Mouse (Mus musculus): ENCODE data around the gene Acp5. TPM values are rescaled to one million over a fixed set of nuclear protein-coding genes. Genes with fewer than 3 reads are reported as not detected.

Gene Acp5
- 9.2 and 10.7 TPM in 2 replicates for polyA plus RNA-seq (2015; fragmentation: Nextera tagmentation; extraction: Ambion mirVana)

GRCm38 (mm10) chr9:22135644-22136390 lies at the start of gene Acp5:
Gene Acp5, minus strand, starts transcription at chr9:22135711.
- H3K27ac ChIP-seq, result no peak within 1 kb of the TSS
- H3K9me3 ChIP-seq, result no peaks in the 10 kb centered on the region
- H3K36me3 ChIP-seq, result no peaks in the 10 kb centered on the region
- peaks cover 25% of the 10 kb centered on the region for H3K27me3 ChIP-seq
- no peak within 1 kb of the TSS for H3K4me2 ChIP-seq
- no peak within 1 kb of the TSS for H3K9ac ChIP-seq
- WGBS, result 70% methylated on average over 7 of the region's 7 CpGs
- no peak within 1 kb of the TSS for H3K4me3 ChIP-seq
- ATAC-seq (ENCODE audit: insufficient number of reproducible peaks, insufficient read depth, low FRiP score, low TSS enrichment, low read depth), result no peak
- H3K4me1 ChIP-seq, result peaks cover 12% of the 10 kb centered on the region

DNA sequence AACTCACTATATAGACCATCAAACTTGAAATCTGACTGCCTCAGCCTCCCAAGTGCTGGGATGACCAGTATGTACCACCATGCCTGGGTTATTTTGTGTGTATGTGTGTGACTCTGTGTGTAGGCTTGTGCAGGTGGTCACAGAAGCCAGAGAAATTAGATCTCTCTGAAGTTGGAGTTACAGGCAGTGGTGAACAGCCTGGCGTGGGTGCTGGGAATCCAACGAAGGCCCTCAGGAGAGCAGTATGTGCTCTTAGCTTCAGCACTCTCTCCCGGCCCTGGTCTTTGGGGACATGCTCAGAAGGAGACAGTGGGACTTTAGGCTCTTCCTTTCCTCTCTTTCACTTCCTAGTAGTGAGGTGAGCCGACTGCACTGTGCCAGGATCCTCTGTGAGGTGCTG lies 36.8 kb upstream of the Acp5 start:
- Histone ChIP-seq H3K9ac (no peak overlapping the region), H3K9me3 (no peaks in the 10 kb centered on the region), H3K27ac (no peak overlapping the region), H3K36me3 (no peaks in the 10 kb centered on the region), H3K27me3 (no peaks in the 10 kb centered on the region), H3K4me3 (no peak overlapping the region), H3K4me2 (no peak overlapping the region), H3K4me1 (no peaks in the 10 kb centered on the region)
- ATAC-seq (ENCODE audit: insufficient number of reproducible peaks, insufficient read depth, low FRiP score, low TSS enrichment, low read depth), result no peak
- 84% methylated on average over 4 of the region's 4 CpGs for WGBS

- Histone ChIP-seq H3K27ac (no peak overlapping the region), H3K36me3 (no peaks in the 10 kb centered on the region), H3K9ac (no peak overlapping the region), H3K4me2 (no peak overlapping the region), H3K4me1 (no peaks in the 10 kb centered on the region; the same call in 1 of the 2 replicates), H3K4me3 (no peak overlapping the region), H3K9me3 (peaks cover 5% of the 10 kb centered on the region), H3K27me3 (no peaks in the 10 kb centered on the region)
- WGBS, result 92% methylated on average over 11 of the region's 11 CpGs
- ATAC-seq (ENCODE audit: insufficient number of reproducible peaks, insufficient read depth, low FRiP score, low TSS enrichment, low read depth), result no peak
These were observed 33.8 kb upstream of the Acp5 start for GRCm38 (mm10) chr9:22169327-22169726.

GRCm38 (mm10) chr9:22167751-22168150 lies 32.2 kb upstream of the Acp5 start:
- H3K4me1 ChIP-seq, result no peaks in the 10 kb centered on the region; the same call in 1 of the 2 replicates
- H3K9ac ChIP-seq, result no peak overlapping the region
- WGBS, result 93% methylated on average over 4 of the region's 4 CpGs
- no peaks in the 10 kb centered on the region for H3K36me3 ChIP-seq
- peaks cover 5% of the 10 kb centered on the region for H3K9me3 ChIP-seq
- no peak for ATAC-seq (ENCODE audit: insufficient number of reproducible peaks, insufficient read depth, low FRiP score, low TSS enrichment, low read depth)
- H3K27ac ChIP-seq, result no peak overlapping the region
- H3K4me2 ChIP-seq, result no peak overlapping the region
- no peak overlapping the region for H3K4me3 ChIP-seq
- H3K27me3 ChIP-seq, result no peaks in the 10 kb centered on the region

- H3K4me2 ChIP-seq, result no peak overlapping the region
- peaks cover 5% of the 10 kb centered on the region for H3K9me3 ChIP-seq
- H3K9ac ChIP-seq, result no peak overlapping the region
- ATAC-seq (ENCODE audit: insufficient number of reproducible peaks, insufficient read depth, low FRiP score, low TSS enrichment, low read depth), result no peak
- H3K4me1 ChIP-seq, result no peaks in the 10 kb centered on the region; the same call in 1 of the 2 replicates
- H3K36me3 ChIP-seq, result no peaks in the 10 kb centered on the region
- no peaks in the 10 kb centered on the region for H3K27me3 ChIP-seq
- 90% methylated on average over 10 of the region's 10 CpGs for WGBS
- no peak overlapping the region for H3K27ac ChIP-seq
- no peak overlapping the region for H3K4me3 ChIP-seq
These were observed 31.2 kb upstream of the Acp5 start for GRCm38 (mm10) chr9:22166686-22167085.

GRCm38 (mm10) chr9:22165964-22166363 lies 30.5 kb upstream of the Acp5 start:
- 52% methylated on average over 6 of the region's 6 CpGs for WGBS
- H3K4me2 ChIP-seq, result no peak overlapping the region
- ATAC-seq (ENCODE audit: insufficient number of reproducible peaks, insufficient read depth, low FRiP score, low TSS enrichment, low read depth), result no peak

DNA sequence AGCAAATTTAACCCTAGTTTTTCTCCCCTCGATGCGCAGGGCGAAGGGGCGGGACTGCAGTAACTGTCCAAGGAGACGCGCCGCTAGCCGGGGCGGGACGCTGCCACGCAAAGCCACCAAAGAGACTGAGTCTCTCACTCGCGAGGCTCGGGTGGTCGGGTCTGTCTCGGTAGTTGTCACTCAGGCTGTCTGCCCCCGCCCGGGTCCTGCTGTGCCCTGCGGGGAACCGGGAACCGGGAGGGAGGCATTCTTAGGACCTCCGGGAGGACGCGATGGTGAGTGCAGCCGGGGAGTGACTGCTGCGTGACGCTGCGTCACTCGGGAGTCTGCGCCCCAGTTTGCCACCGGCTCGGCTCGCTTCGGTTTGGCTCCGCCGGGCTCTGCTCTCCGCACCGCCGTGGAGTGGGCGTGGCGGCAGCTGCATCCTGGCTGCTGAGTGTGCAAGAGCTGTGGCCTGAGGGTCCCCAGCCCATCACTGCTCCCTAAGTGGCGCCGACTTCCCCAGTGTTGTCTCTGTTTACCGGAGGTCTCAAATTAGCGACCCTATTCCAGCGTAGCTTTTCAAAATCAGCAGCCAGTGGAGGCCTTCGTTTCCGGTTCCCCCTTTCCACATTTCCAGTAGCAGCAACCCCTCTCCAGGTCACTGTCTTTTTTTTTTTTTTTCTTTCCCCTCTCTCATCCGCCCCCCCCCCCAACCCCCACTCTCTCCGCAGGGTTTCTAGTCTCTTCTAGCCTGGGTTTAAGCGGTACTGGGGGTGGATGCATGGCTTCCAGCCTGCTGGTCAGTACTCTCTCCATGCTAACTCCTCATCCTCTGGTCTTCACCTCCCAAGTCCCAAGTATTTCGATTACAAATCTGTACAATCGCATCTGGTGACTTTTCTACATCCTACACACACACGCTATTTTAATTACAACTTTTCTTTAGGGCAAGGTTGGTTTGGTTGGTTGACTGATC lies 29.5 kb upstream of the Acp5 start:
- peak overlapping the region; percentile 64 for H3K27ac ChIP-seq
- WGBS, result 1% methylated on average over 53 of the region's 54 CpGs
- ATAC-seq (ENCODE audit: insufficient number of reproducible peaks, insufficient read depth, low FRiP score, low TSS enrichment, low read depth), result peak; percentile 59

More at GRCm38 (mm10) chr9:22165964-22166363, 30.5 kb upstream of the Acp5 start:
- Histone ChIP-seq H3K4me3 (no peak overlapping the region), H3K27ac (no peak overlapping the region), H3K4me1 (no peaks in the 10 kb centered on the region; the same call in 1 of the 2 replicates), H3K9me3 (peaks cover 5% of the 10 kb centered on the region), H3K36me3 (no peaks in the 10 kb centered on the region), H3K27me3 (no peaks in the 10 kb centered on the region), H3K9ac (no peak overlapping the region)

DNA sequence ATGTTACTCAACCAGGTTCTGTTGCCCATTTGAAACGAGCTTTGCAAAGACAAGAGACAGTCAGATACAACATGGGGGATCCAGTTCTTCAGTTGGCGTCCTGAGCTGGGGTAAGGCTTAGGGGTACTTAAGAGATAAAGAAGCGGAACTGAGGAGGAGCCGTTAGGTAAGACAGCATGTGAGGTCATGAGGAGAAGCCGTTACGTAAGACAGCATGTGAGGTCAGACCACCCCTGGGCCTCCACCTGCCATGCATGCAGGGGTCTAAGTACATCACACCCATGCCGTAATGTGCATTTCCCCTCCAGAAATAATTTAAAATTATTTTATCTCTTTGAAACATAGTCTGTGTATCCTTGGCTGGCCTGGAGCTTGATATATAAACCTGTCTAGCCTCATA lies 27.4 kb upstream of the Acp5 start:
- Histone ChIP-seq H3K9me3 (peaks cover 5% of the 10 kb centered on the region), H3K4me3 (no peak overlapping the region), H3K27ac (no peak overlapping the region), H3K4me1 (peaks cover 2% of the 10 kb centered on the region), H3K36me3 (peaks cover 10% of the 10 kb centered on the region), H3K4me2 (no peak overlapping the region), H3K27me3 (peaks cover 2% of the 10 kb centered on the region; the same call in 1 of the 2 replicates), H3K9ac (no peak overlapping the region)
- ATAC-seq (ENCODE audit: insufficient number of reproducible peaks, insufficient read depth, low FRiP score, low TSS enrichment, low read depth), result no peak
- 82% methylated on average over 7 of the region's 7 CpGs for WGBS

More for the DNA sequence above, 29.5 kb upstream of the Acp5 start:
- peaks cover 5% of the 10 kb centered on the region for H3K9me3 ChIP-seq
- peak overlapping the region; percentile 81 for H3K9ac ChIP-seq
- peak overlapping the region; percentile 63 for H3K4me3 ChIP-seq
- H3K4me1 ChIP-seq, result no peaks in the 10 kb centered on the region; the same call in 1 of the 2 replicates
- H3K4me2 ChIP-seq, result peak overlapping the region; percentile 85
- H3K36me3 ChIP-seq, result no peaks in the 10 kb centered on the region
- H3K27me3 ChIP-seq, result no peaks in the 10 kb centered on the region

DNA sequence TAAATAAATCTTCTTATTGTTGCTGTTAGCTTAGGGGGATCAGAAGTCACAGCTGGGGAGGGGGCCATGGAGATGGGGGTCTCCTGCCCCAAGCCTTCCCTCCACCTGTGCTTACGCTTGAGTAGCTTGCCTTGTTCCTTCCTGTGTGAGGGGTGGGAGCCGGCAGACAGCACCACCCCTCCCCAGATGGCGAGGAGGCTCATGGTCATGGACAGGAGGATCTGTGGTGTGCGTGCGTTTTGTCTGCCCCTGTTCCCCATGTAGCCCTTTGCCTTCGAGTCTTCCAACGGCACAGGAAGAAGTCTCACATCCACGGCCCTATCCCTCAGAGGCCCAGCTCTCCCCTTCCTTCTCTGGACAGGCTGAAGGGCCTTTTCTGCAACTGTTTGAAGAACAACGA lies 26.8 kb upstream of the Acp5 start:
- no peak for ATAC-seq (ENCODE audit: insufficient number of reproducible peaks, insufficient read depth, low FRiP score, low TSS enrichment, low read depth)
- no peak overlapping the region for H3K4me3 ChIP-seq
- no peak overlapping the region for H3K9ac ChIP-seq
- no peak overlapping the region for H3K4me2 ChIP-seq
- H3K36me3 ChIP-seq, result peaks cover 14% of the 10 kb centered on the region
- H3K27ac ChIP-seq, result no peak overlapping the region
- peaks cover 3% of the 10 kb centered on the region; the same call in 1 of the 2 replicates for H3K27me3 ChIP-seq
- WGBS, result 74% methylated on average over 9 of the region's 9 CpGs
- H3K9me3 ChIP-seq, result peaks cover 5% of the 10 kb centered on the region
- peaks cover 8% of the 10 kb centered on the region for H3K4me1 ChIP-seq

- Histone ChIP-seq H3K9me3 (no peaks in the 10 kb centered on the region), H3K4me3 (no peak overlapping the region), H3K36me3 (peaks cover 14% of the 10 kb centered on the region), H3K27me3 (peaks cover 3% of the 10 kb centered on the region; the same call in 1 of the 2 replicates), H3K4me1 (peaks cover 10% of the 10 kb centered on the region), H3K27ac (no peak overlapping the region), H3K4me2 (no peak overlapping the region), H3K9ac (no peak overlapping the region)
- ATAC-seq (ENCODE audit: insufficient number of reproducible peaks, insufficient read depth, low FRiP score, low TSS enrichment, low read depth), result no peak
- WGBS, result 38% methylated on average over 6 of the region's 6 CpGs
These were observed 25.8 kb upstream of the Acp5 start for GRCm38 (mm10) chr9:22161299-22161698.

- Histone ChIP-seq H3K4me3 (peak overlapping the region; percentile 68), H3K4me1 (peaks cover 17% of the 10 kb centered on the region), H3K9me3 (no peaks in the 10 kb centered on the region), H3K9ac (peak overlapping the region; percentile 93), H3K4me2 (peak overlapping the region; percentile 68), H3K27me3 (peaks cover 3% of the 10 kb centered on the region; the same call in 1 of the 2 replicates), H3K36me3 (peaks cover 14% of the 10 kb centered on the region), H3K27ac (no peak overlapping the region)
- WGBS, result 67% methylated on average over 34 of the region's 34 CpGs
- no peak for ATAC-seq (ENCODE audit: insufficient number of reproducible peaks, insufficient read depth, low FRiP score, low TSS enrichment, low read depth)
These were observed 22.2 kb upstream of the Acp5 start for GRCm38 (mm10) chr9:22157516-22158265.

Measured in embryonic facial prominence, embryonic 13.5 days (tissue).